In genomic region chr4:128924841-128925606, GRCm38 (mm10) we compare ENCODE assay signal across 8 mouse cellular contexts. TPM values are rescaled to one million over a fixed set of nuclear protein-coding genes. Genes with fewer than 3 reads are reported as not detected.
A peak's percentile ranks its signal among the peaks of the same experiment; 100 is the strongest.
DNase-seq lines count a peak whose midpoint lies in the region; ATAC-seq lines count a peak whose summit lies in the region.

No protein-coding gene starts in this region.

- peak; percentile 88 for DNase-seq in ZHBTc4 (ENCODE audit: low read depth, low spot score)
- DNase-seq in cerebellum, postnatal 36 days, result peak; percentile 88 to 92
- peak; percentile 52 to 56 for DNase-seq in gastrocnemius, adult 8-10 months (ENCODE audit: low spot score in 2 of 2)
- peak; percentile 90 for DNase-seq in induced T-regulatory cell, adult 2 months (ENCODE audit: low read depth)
- DNase-seq in left cerebral cortex, adult 8-10 months (ENCODE audit: low spot score in 2 of 2), result peak; percentile 74 to 81
- peak; percentile 87 for DNase-seq in right cerebral cortex, adult 18-20 months
- peak; percentile 81 for DNase-seq in urinary bladder, postnatal 25 days (ENCODE audit: low spot score)

- ATAC-seq in megakaryocyte, adult 5-6 weeks (ENCODE audit: poor library complexity, severe bottlenecking), result peak; percentile 99

RNA-seq across cellular contexts. Expression of gene Azin2, which starts 37.2 kb away (rescaled TPM):
- total RNA-seq in gastrocnemius, adult 8-10 months (2022), result 1 to 10 TPM; 2.1 to 3.8 (median 2.7) TPM
- total RNA-seq in left cerebral cortex, adult 8-10 months (2022), result 10 to 100 TPM; 48.2 to 54.6 (median 49.8) TPM
- total RNA-seq in megakaryocyte, adult 5-6 weeks (2015), result 0.25 and 0.38 TPM in 2 replicates
- total RNA-seq in megakaryocyte, adult 5-6 weeks (2017), result 0.29 and 1.5 TPM in 2 replicates

RNA-seq across cellular contexts. Expression of gene Trim62, which starts 41.6 kb away (rescaled TPM):
- under 1 TPM; 0.36 to 0.67 (median 0.45) TPM for total RNA-seq in gastrocnemius, adult 8-10 months (2022)
- total RNA-seq in left cerebral cortex, adult 8-10 months (2022), result 10 to 100 TPM; 17.4 to 20.0 (median 19.4) TPM
- 2.0 and 2.1 TPM in 2 replicates for total RNA-seq in megakaryocyte, adult 5-6 weeks (2015)
- 0.81 and 0.84 TPM in 2 replicates for total RNA-seq in megakaryocyte, adult 5-6 weeks (2017)

Comparison
In these comparisons a context has a peak if more than half of its experiments do, and no peak if none do; other contexts are left out.
1. Peak in every context shown above with its lines: DNase-seq and ATAC-seq.
2. RNA of gene Azin2, which starts 37.2 kb away (total RNA-seq): 48.2 to 54.6 TPM in left cerebral cortex, adult 8-10 months; 2.1 to 3.8 TPM in gastrocnemius, adult 8-10 months and 0.25 to 1.5 TPM in megakaryocyte, adult 5-6 weeks; every median in the first group is over 10 times any median in the second.
3. RNA of gene Trim62, which starts 41.6 kb away (total RNA-seq): 17.4 to 20.0 TPM in left cerebral cortex, adult 8-10 months; 0.81 to 2.1 TPM in megakaryocyte, adult 5-6 weeks and 0.36 to 0.67 TPM in gastrocnemius, adult 8-10 months; every median in the first group is over 4 times any median in the second.